Mouse (Mus musculus) layer of hippocampus, postnatal 25 days (tissue): ENCODE data around the gene Arl4c. TPM values are rescaled to one million over a fixed set of nuclear protein-coding genes. Genes with fewer than 3 reads are reported as not detected.

Source experiments
- DNase-seq, 2 experiments: peaks; one replicate each; pipeline ENCODE4 v3.0.0; 2022; ENCODE audit warnings: mixed read lengths in 2 of 2, low spot score in 1 of 2; ENCODE audit errors: extremely low spot score in 1 of 2
- total RNA-seq, 2 experiments: library from RNA; stranded (reverse); gene quantifications; 2 replicates each; pipeline ENCODE4 v1.2.3; 2021

Gene Arl4c
- total RNA-seq, 2 experiments from 2014 or later: 28.5 to 29.6 TPM

- peak; percentile 25 to 34 for DNase-seq
These were observed 810 bp downstream of the Arl4c start for GRCm38 (mm10) chr1:88700961-88701861.

GRCm38 (mm10) chr1:88699856-88700791, 1.9 kb downstream of the Arl4c start:
- no peak for DNase-seq

GRCm38 (mm10) chr1:88699401-88699800, 2.6 kb downstream of the Arl4c start:
- peak in 1 of 2 experiments; percentile 27 for DNase-seq

- no peak for DNase-seq
These were observed 3.1 kb downstream of the Arl4c start for GRCm38 (mm10) chr1:88698926-88699325.

- DNase-seq: no peak
These were observed 3.9 kb downstream of the Arl4c start for GRCm38 (mm10) chr1:88698131-88698530.

GRCm38 (mm10) chr1:88696408-88696807, 5.6 kb downstream of the Arl4c start:
- DNase-seq: no peak

GRCm38 (mm10) chr1:88694353-88694752, 7.7 kb downstream of the Arl4c start:
- no peak for DNase-seq

GRCm38 (mm10) chr1:88692293-88692827, 9.7 kb downstream of the Arl4c start:
- DNase-seq: no peak

GRCm38 (mm10) chr1:88690601-88691000, 11.4 kb downstream of the Arl4c start:
- no peak for DNase-seq

GRCm38 (mm10) chr1:88684765-88685164, 17.3 kb downstream of the Arl4c start:
- DNase-seq: no peak

GRCm38 (mm10) chr1:88681596-88681995, 20.4 kb downstream of the Arl4c start:
- DNase-seq: no peak

- no peak for DNase-seq
These were observed 21.2 kb downstream of the Arl4c start for GRCm38 (mm10) chr1:88680804-88681203.

GRCm38 (mm10) chr1:88678231-88678739, 23.7 kb downstream of the Arl4c start:
- DNase-seq: no peak

GRCm38 (mm10) chr1:88670807-88671206, 31.2 kb downstream of the Arl4c start:
- no peak for DNase-seq

GRCm38 (mm10) chr1:88668846-88669810, 32.9 kb downstream of the Arl4c start:
- DNase-seq: no peak

GRCm38 (mm10) chr1:88668353-88668752, 33.7 kb downstream of the Arl4c start:
- DNase-seq: no peak

GRCm38 (mm10) chr1:88664623-88665022, 37.4 kb downstream of the Arl4c start:
- no peak for DNase-seq

- no peak for DNase-seq
These were observed 39.3 kb downstream of the Arl4c start for GRCm38 (mm10) chr1:88662736-88663135.

- no peak for DNase-seq
These were observed 40.8 kb downstream of the Arl4c start for GRCm38 (mm10) chr1:88661209-88661608.
